Mouse (Mus musculus): ENCODE results near the gene Olfr486. TPM values are rescaled to one million over a fixed set of nuclear protein-coding genes. Genes with fewer than 3 reads are reported as not detected.

Gene Olfr486
- polyA plus RNA-seq, 1 experiment from 2014 or later = not detected

Other genes with a start within 250 kb of the Olfr486 start
- gene Olfr473, start 242.3 kb downstream of the Olfr486 start, polyA plus RNA-seq (2014; fragmentation: Nextera tagmentation; extraction: Ambion mirVana) = not detected in 2 replicates
- gene Olfr474, start 218.1 kb downstream of the Olfr486 start, polyA plus RNA-seq (2014; fragmentation: Nextera tagmentation; extraction: Ambion mirVana) = not detected in 2 replicates
- not detected in 2 replicates for gene Olfr476, start 207.9 kb downstream of the Olfr486 start, polyA plus RNA-seq (2014; fragmentation: Nextera tagmentation; extraction: Ambion mirVana)
- gene Olfr477, start 186.0 kb downstream of the Olfr486 start, polyA plus RNA-seq (2014; fragmentation: Nextera tagmentation; extraction: Ambion mirVana) = not detected in 2 replicates
- not detected in 2 replicates for gene Olfr478, start 138.8 kb downstream of the Olfr486 start, polyA plus RNA-seq (2014; fragmentation: Nextera tagmentation; extraction: Ambion mirVana)
- gene Olfr479, start 122.0 kb downstream of the Olfr486 start, polyA plus RNA-seq (2014; fragmentation: Nextera tagmentation; extraction: Ambion mirVana) = not detected in 2 replicates
- gene Olfr480, start 105.4 kb downstream of the Olfr486 start, polyA plus RNA-seq (2014; fragmentation: Nextera tagmentation; extraction: Ambion mirVana) = not detected in 2 replicates
- gene Olfr481, start 92.9 kb downstream of the Olfr486 start, polyA plus RNA-seq (2014; fragmentation: Nextera tagmentation; extraction: Ambion mirVana) = not detected in 2 replicates
- 0.09 TPM in 1 of 2 replicates, not detected in the other for gene Olfr482, start 75.2 kb downstream of the Olfr486 start, polyA plus RNA-seq (2014; fragmentation: Nextera tagmentation; extraction: Ambion mirVana)
- not detected in 2 replicates for gene Olfr483, start 71.9 kb downstream of the Olfr486 start, polyA plus RNA-seq (2014; fragmentation: Nextera tagmentation; extraction: Ambion mirVana)
- not detected in 2 replicates for gene Olfr484, start 45.3 kb downstream of the Olfr486 start, polyA plus RNA-seq (2014; fragmentation: Nextera tagmentation; extraction: Ambion mirVana)
- not detected in 2 replicates for gene Olfr485, start 12.9 kb downstream of the Olfr486 start, polyA plus RNA-seq (2014; fragmentation: Nextera tagmentation; extraction: Ambion mirVana)
- gene Olfr487, start 41.9 kb upstream of the Olfr486 start, polyA plus RNA-seq (2014; fragmentation: Nextera tagmentation; extraction: Ambion mirVana) = not detected in 2 replicates
- gene Olfr488, start 85.6 kb upstream of the Olfr486 start, polyA plus RNA-seq (2014; fragmentation: Nextera tagmentation; extraction: Ambion mirVana) = not detected in 2 replicates
- gene Olfr490, start 116.2 kb upstream of the Olfr486 start, polyA plus RNA-seq (2014; fragmentation: Nextera tagmentation; extraction: Ambion mirVana) = not detected in 2 replicates
- not detected in 2 replicates for gene Olfr491, start 140.7 kb upstream of the Olfr486 start, polyA plus RNA-seq (2014; fragmentation: Nextera tagmentation; extraction: Ambion mirVana)
- not detected in 2 replicates for gene Olfr492, start 150.9 kb upstream of the Olfr486 start, polyA plus RNA-seq (2014; fragmentation: Nextera tagmentation; extraction: Ambion mirVana)
- not detected in 2 replicates for gene Olfr493, start 174.2 kb upstream of the Olfr486 start, polyA plus RNA-seq (2014; fragmentation: Nextera tagmentation; extraction: Ambion mirVana)
- not detected in 2 replicates for gene Olfr494, start 192.6 kb upstream of the Olfr486 start, polyA plus RNA-seq (2014; fragmentation: Nextera tagmentation; extraction: Ambion mirVana)
- not detected in 2 replicates for gene Olfr495, start 220.4 kb upstream of the Olfr486 start, polyA plus RNA-seq (2014; fragmentation: Nextera tagmentation; extraction: Ambion mirVana)
- gene Olfr497, start 247.7 kb upstream of the Olfr486 start, polyA plus RNA-seq (2014; fragmentation: Nextera tagmentation; extraction: Ambion mirVana) = not detected in 2 replicates

Measured in kidney, embryonic 14.5 days (tissue).